Mouse (Mus musculus) G1E (cell line): ENCODE results near the gene Tbc1d8. TPM values are rescaled to one million over a fixed set of nuclear protein-coding genes. Genes with fewer than 3 reads are reported as not detected.

Experiments
- ATAC-seq: 2 replicates; pipeline ENCODE4 v1.8.0; 2016; ENCODE audit warnings: mild to moderate bottlenecking; ENCODE audit not compliant: insufficient number of reproducible peaks, poor library complexity, low FRiP score, severe bottlenecking; ENCODE audit errors: extremely low read depth
- DNase-seq: peaks from one replicate; pipeline ENCODE4 v3.0.0; 2012; ENCODE audit warnings: low spot score
- H3K27me3 ChIP-seq: 2 replicates; pipeline ENCODE4 v1.6.1; 2012; ENCODE audit warnings: mild to moderate bottlenecking, low read length, inconsistent platforms; ENCODE audit not compliant: insufficient read depth
- H3K36me3 ChIP-seq: replicated peaks from 2 replicates; pipeline ENCODE3; 2012; ENCODE audit warnings: mild to moderate bottlenecking, inconsistent platforms
- H3K4me1 ChIP-seq: 2 replicates; pipeline ENCODE4 v1.6.1; 2012; ENCODE audit warnings: low read depth, low read length, inconsistent platforms, mixed read lengths; ENCODE audit not compliant: insufficient read depth
- H3K4me3 ChIP-seq: 2 replicates; pipeline ENCODE4 v1.5.1; 2012; ENCODE audit warnings: low read depth, mild to moderate bottlenecking, inconsistent platforms, low read length, moderate library complexity, mixed read lengths
- H3K9me3 ChIP-seq: replicated peaks from 2 replicates; pipeline ENCODE4 v1.6.1; 2012; ENCODE audit warnings: inconsistent platforms
- CTCF ChIP-seq: IDR thresholded peaks from 2 replicates; pipeline ENCODE4 v1.5.1; 2012; ENCODE audit warnings: low read depth, low read length, inconsistent platforms, mixed read lengths
- GATA1 ChIP-seq: IDR thresholded peaks from 2 replicates; pipeline ENCODE4 v1.6.1; 2012; ENCODE audit warnings: borderline replicate concordance, low read length, inconsistent platforms, mixed read lengths
- GATA2 ChIP-seq: IDR thresholded peaks from 2 replicates; pipeline ENCODE4 v1.6.1; 2012; ENCODE audit warnings: low read depth, low read length, inconsistent platforms, borderline replicate concordance
- POLR2AphosphoS5 ChIP-seq: IDR thresholded peaks from 2 replicates; pipeline ENCODE4 v1.6.1; 2012; ENCODE audit warnings: low read depth, low read length, inconsistent platforms; ENCODE audit not compliant: insufficient replicate concordance
- TAL1 ChIP-seq: conservative IDR thresholded peaks from 2 replicates; pipeline ENCODE4 v1.6.1; 2012; ENCODE audit warnings: low read depth, low read length, inconsistent platforms, mixed read lengths
- polyA plus RNA-seq: library from polyadenylated mRNA; stranded (reverse); fragments of >175 nt; gene quantifications from 2 replicates; pipeline ENCODE4 v1.2.3, GENCODE M21; 2012
- total RNA-seq, 2 experiments: library from RNA; stranded (forward) in 1 of 2; stranded (reverse) in 1 of 2; fragments of 200-1000 nt in 1 of 2; fragments of >200 nt in 1 of 2; fragmentation: Nextera tagmentation in 1 of 2; gene quantifications; 2 replicates each; pipeline ENCODE4 v1.2.3; 2014 to 2017

Gene Tbc1d8
- total and polyA plus RNA-seq, 3 experiments: 3.5 to 6.9 (median 3.9) TPM

DNA sequence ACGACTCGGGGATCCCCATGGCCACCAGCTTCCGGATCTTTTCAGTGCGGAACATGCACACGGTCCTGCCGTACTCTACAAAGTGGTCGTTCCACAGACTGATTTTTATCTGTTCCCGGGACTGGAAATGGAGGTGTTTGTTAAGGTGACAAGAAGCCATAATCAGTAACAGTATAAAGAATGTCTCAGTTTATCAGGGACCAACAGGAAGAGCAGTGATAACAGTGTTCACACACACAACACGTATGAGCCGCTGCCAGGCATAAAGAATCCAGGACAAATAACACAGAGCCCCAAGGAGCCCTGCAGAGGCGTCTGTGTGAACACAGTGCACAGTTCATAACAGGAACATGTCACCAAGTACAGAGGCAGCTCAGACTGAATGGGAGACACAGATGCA lies 89.2 kb downstream of the Tbc1d8 start:
- Histone ChIP-seq H3K4me1 (peaks cover 54% of the 10 kb centered on the region), H3K4me3 (no peak overlapping the region), H3K36me3 (peaks cover 82% of the 10 kb centered on the region), H3K27me3 (no peaks in the 10 kb centered on the region), H3K9me3 (no peaks in the 10 kb centered on the region)
- TF ChIP-seq POLR2AphosphoS5: no peak
- TF ChIP-seq GATA1: no peak
- TF ChIP-seq GATA2: no peak
- no peak for TF ChIP-seq TAL1
- no peak for TF ChIP-seq CTCF
- no peak for DNase-seq
- ATAC-seq: no peak

DNA sequence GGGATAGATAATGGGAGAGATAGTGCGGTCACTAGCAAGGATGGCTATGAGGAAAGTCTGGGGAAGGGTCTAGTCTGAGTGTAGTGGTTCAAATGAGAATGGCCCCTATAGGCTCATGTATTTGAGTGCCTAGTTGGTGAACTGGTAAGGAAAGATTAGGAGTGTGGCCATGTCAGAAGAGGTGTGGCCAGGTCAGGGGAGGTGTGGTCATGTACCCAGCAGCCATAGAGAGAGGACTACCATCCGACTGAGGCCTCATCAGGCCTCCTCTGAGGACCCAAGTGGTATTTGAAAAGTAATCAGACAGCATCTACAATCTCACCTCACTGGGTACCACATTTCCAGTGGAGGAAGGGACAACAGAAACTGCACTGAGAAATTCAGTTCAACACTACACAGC lies 90.4 kb downstream of the Tbc1d8 start:
- Histone ChIP-seq H3K27me3 (no peaks in the 10 kb centered on the region), H3K36me3 (peaks cover 87% of the 10 kb centered on the region), H3K4me3 (no peak overlapping the region), H3K9me3 (no peaks in the 10 kb centered on the region), H3K4me1 (peaks cover 45% of the 10 kb centered on the region)
- TF ChIP-seq GATA2 (no peak), POLR2AphosphoS5 (no peak), TAL1 (no peak), CTCF (no peak), GATA1 (no peak)
- ATAC-seq (no peak), DNase-seq (no peak)

DNA sequence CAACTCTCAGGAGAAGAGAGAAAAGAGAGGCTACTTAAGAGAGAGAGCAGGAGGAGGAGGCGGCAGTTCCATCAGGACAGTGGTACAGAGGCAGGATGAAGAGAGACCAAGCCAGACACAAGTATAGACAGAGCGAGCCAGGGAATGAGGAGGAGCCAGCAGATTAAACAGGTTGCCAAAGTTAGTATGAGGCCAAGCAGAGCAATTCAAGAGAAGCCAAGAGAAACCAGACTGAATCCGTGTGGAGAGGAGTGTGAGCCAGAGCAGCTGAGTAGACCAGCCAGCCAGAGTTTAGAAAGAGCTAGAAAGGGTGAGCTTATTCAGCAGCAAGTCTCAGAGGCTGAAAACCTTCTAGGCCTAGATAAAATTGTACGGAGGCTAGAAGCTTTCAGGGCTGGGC lies 91.1 kb downstream of the Tbc1d8 start:
- Histone ChIP-seq H3K9me3 (no peaks in the 10 kb centered on the region), H3K36me3 (peaks cover 91% of the 10 kb centered on the region), H3K4me3 (no peak overlapping the region), H3K4me1 (peaks cover 39% of the 10 kb centered on the region), H3K27me3 (no peaks in the 10 kb centered on the region)
- TF ChIP-seq TAL1: no peak
- TF ChIP-seq GATA1: no peak
- TF ChIP-seq GATA2: no peak
- TF ChIP-seq CTCF: no peak
- TF ChIP-seq POLR2AphosphoS5: no peak
- no peak for ATAC-seq
- DNase-seq: no peak

DNA sequence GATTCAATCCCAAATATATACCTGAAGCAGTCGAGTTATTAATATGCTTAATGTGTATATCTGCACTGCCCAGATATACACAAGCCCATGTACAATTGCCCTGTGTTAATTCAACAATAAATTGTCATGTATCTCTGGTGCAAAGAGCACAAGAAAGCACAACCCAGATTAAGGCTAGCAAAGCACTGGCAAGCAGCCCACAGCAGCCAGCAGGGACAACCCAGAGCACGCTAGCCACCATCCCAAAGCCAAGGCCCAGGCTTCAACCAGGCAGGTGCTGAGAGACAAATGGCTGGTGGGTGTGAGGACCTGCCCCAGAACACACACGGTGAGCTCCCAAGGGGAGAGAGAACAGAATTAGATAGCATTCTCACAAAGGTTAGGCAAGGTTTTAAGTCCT lies 92.1 kb downstream of the Tbc1d8 start:
- Histone ChIP-seq H3K4me3 (no peak overlapping the region), H3K36me3 (peaks cover 86% of the 10 kb centered on the region), H3K4me1 (peaks cover 28% of the 10 kb centered on the region), H3K27me3 (no peaks in the 10 kb centered on the region), H3K9me3 (no peaks in the 10 kb centered on the region)
- TF ChIP-seq GATA2 (no peak), TAL1 (no peak), CTCF (no peak), GATA1 (no peak), POLR2AphosphoS5 (no peak)
- DNase-seq (no peak), ATAC-seq (no peak)

DNA sequence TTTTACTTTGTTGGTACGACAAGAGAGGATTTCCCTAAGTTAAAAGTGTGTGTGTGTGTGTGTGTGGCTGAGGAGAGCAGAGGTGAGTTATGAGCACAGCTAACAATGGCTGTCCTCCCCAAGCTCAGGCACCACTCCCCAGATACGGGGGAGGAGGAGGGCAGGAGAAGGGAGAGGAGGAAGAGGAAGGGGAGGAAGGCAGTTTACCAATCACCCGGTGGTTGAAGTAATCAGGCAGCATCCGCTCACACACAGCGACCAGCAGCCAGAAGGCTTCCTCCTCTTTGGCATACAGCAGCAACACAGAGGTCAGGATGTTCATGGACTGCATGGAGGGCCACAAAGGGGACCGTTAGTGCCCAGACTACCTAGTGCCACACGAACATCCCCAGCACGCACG lies 93.6 kb downstream of the Tbc1d8 start:
- ATAC-seq (no peak), DNase-seq (no peak)
- no peaks in the 10 kb centered on the region for H3K9me3 ChIP-seq
- H3K4me1 ChIP-seq: peaks cover 21% of the 10 kb centered on the region
- H3K4me3 ChIP-seq: no peak overlapping the region
- TF ChIP-seq POLR2AphosphoS5: no peak
- no peak for TF ChIP-seq TAL1
- TF ChIP-seq CTCF: no peak
- TF ChIP-seq GATA2: no peak
- TF ChIP-seq GATA1: no peak
- H3K27me3 ChIP-seq: no peaks in the 10 kb centered on the region
- H3K36me3 ChIP-seq: peaks cover 86% of the 10 kb centered on the region

DNA sequence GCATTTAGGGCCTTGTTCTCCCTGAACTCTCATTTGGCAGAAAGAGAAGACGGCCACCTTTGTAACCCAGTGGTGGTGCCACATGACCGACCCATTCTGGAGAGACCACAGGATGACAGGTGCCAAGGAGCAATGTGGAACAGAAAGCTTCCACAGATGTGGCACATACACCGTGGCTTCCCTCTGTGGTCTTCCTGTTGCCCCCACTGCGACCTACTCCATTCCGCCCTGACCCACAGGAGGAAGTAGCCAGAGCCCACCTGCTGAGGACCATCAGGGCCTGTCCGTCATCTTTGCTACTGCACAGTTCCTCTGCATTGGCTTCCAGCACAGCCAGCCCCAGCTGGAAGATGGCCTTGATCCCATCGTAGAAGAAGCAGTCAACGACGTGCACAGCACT lies 97.5 kb downstream of the Tbc1d8 start:
- Histone ChIP-seq H3K4me1 (peaks cover 16% of the 10 kb centered on the region), H3K9me3 (no peaks in the 10 kb centered on the region), H3K27me3 (no peaks in the 10 kb centered on the region), H3K36me3 (peaks cover 89% of the 10 kb centered on the region), H3K4me3 (no peak overlapping the region)
- DNase-seq: no peak
- no peak for TF ChIP-seq TAL1
- no peak for TF ChIP-seq GATA1
- TF ChIP-seq CTCF: peak; percentile 4; the same call in 1 of the 2 replicates
- no peak for TF ChIP-seq GATA2
- no peak for ATAC-seq

DNA sequence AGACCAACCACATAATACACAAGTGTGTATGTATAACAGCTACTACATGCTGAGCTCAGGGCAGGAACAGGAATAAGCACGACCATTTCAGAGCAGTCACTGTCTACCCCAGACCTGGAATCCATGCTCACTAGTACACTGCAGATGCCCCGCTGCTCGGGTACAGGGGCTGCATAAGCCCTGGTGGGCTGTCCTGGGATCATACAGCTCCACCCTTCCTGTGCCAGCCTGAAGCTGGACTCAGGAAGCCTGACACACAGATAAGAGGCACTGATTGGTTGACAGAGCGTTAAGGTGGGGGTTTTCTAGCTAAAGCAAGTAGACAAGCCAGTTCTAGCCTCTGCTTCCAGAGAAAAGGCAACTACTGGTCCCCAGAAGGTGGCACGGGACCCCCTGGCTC lies 99.5 kb downstream of the Tbc1d8 start:
- no peak for TF ChIP-seq TAL1
- TF ChIP-seq POLR2AphosphoS5: no peak
- TF ChIP-seq GATA1: no peak
- no peak for TF ChIP-seq GATA2
- no peak for TF ChIP-seq CTCF
- Histone ChIP-seq H3K9me3 (no peaks in the 10 kb centered on the region), H3K4me3 (no peak overlapping the region), H3K27me3 (no peaks in the 10 kb centered on the region), H3K36me3 (peaks cover 86% of the 10 kb centered on the region), H3K4me1 (peaks cover 9% of the 10 kb centered on the region)
- DNase-seq: no peak
- no peak for ATAC-seq
